Mouse (Mus musculus): ENCODE results near the gene Lrp6. TPM values are rescaled to one million over a fixed set of nuclear protein-coding genes. Genes with fewer than 3 reads are reported as not detected.

The Lrp6 gene
- 10 to 100 TPM; 41.5 to 46.1 TPM for total RNA-seq (2021)
- long read RNA-seq, experiment 1, full-length matches to known transcripts, result 1 of 17 reads
- long read RNA-seq, experiment 1, partial matches to known transcripts, result 11 of 17 reads
- long read RNA-seq, experiment 1, other reads (novel, unspliced or antisense), result 5 of 17 reads
- long read RNA-seq, experiment 2, full-length matches to known transcripts, result 2 of 13 reads
- long read RNA-seq, experiment 2, partial matches to known transcripts, result 10 of 13 reads
- long read RNA-seq, experiment 2, other reads (novel, unspliced or antisense), result 1 of 13 reads

DNA sequence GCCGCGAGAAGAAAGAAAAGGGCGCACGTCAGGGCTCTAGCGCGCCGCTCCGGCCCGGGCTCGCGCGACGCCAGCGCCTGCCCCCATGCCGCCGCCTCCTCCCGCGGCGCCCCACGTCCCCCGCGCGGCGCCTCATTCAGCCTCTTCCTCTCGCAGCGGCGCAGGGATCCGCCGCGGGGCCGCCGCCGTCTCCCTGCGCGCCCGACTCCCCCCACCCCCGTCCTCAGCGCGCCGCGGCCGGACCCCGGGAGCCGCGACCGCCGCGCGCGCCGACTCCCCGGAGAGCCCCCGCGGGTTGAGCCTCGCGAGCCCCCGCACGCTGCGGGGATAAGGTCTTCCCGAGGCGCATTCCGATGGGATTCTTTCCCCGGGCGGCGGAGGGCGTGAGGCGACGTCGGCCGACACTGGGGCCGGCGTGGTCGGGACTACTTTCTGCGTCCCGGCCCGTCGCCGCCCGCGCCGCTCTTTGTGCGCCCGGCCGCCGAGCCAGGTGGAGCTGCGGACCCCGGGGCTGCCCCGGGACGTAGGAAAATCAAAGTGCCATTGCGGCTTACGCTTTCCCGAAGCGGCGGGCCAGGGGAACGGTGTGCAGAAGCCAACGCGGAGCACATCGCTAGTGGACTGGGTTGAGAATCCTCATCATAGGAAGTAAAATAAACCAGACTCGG lies at the start of gene Lrp6:
TSS of gene Lrp6 (minus strand) at position 148 of the 668 bp plus-strand sequence.
- DNase-seq (ENCODE audit: low spot score in 2 of 2), result peak; percentile 71 to 81
- intact Hi-C loops (cut with DNase I), result loop anchor here (5.0 to 10.0 kb wide), 4 partner anchors 40 to 112 kb away; no protein-coding TSS in a partner anchor

DNA sequence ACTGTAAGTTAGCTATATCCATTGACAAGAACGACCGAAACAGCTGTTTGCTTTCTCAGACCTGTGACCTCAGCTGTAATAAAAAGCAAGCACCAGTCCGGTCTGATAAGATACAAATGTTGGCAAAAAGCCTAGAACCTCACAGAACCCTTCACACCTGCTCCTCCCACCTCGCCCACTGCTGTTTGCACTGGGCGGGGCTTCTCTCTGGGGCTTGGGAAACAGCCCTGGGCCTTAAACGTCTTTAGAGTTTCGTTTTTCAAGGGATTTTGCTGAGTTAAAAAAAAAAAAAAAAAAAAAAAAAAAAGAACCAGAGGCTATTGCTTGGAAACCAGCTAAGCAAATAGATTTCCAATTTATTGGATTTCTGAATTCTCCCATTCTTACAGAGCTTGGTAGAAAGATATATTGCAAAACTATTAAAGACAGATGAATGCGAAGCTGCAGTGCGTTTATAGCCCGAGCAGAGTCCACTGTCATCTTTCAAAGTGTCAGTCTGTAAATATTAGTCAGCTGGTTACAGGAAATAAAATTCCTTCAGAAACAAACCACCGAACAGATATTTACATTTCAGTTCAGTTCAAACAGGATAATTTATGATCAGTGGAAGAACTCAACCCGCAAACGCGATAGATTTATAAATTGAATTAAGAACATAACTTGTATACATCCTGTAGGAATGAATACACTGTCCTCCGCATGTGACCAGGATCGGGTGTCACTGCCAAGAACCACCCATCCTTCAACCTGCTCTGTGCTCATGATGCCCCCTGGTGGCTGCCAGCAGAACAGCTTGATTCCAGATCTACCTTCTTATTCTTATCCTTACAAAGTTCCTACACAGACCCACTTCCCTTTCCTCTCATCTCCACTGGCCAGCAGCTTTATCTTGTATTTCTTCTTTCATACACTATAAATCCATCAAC lies 48.2 kb upstream of the Lrp6 start:
- DNase-seq (ENCODE audit: low spot score in 2 of 2), result peak; percentile 82 to 90
- intact Hi-C loops (cut with DNase I), result loop anchor here (1.0 kb wide), 1 partner anchor 190 kb away; no protein-coding TSS in a partner anchor

DNA sequence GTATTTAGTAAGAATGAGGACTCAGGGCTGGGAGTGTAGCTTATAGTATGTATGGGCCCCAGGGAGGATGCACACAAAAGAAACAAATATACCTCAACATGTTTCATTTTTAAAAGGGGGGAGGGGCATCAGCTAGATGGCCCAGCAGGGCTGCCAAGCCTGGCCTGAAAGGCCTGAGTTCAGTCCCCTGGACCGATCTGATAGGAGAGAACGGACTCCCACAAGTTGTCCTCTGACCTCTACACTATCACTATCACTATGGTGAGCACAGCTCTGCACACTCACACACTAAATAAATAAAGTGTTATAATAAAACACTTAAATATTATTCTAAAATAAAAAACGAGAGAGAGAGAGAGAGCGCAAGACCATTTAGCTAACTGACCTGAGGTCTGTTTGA lies 47.6 kb upstream of the Lrp6 start:
- intact Hi-C loops (cut with DNase I), result no loop called here
- DNase-seq (ENCODE audit: low spot score in 2 of 2), result no peak

DNA sequence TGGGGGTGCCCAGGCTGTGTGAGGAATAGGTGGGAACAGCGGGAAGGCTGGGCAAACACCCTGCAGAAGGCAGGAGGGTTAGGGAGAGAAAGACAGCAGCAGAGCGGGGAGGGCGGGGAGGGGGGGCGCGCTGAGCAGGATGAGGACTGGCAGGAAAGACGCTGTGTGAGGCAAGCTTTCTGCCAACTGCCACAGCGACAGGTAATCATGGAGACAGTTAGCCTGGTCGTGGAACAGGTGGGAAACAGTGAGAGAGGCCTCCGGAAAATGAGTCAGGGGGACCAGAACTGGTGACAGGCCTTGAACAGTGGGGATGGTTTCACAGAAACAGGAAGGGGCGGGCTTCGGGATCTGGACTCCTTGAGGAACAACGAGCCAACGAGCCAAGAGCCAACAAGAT lies 45.1 kb upstream of the Lrp6 start:
- intact Hi-C loops (cut with DNase I), result no loop called here
- DNase-seq (ENCODE audit: low spot score in 2 of 2), result no peak

DNA sequence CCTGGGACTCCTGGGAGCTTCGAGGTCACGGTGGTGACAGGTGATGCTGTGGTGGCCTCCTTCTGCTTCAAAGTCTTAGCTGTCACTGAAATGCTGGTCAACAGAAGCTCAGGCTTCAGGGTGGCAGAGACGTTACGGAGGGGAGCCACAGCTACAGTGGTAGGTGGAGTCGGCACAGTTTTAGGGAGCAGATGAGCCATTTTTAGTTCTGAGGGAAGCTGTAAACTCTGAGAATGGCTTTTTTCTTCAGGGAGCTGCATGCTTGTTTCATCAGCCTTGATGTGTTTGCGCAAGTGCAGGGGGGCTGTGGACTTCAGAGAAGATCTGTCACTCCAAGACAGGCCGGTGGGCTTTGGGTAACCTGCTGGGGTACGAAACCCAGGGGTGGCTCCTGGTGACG lies 43.6 kb upstream of the Lrp6 start:
- intact Hi-C loops (cut with DNase I), result no loop called here

DNA sequence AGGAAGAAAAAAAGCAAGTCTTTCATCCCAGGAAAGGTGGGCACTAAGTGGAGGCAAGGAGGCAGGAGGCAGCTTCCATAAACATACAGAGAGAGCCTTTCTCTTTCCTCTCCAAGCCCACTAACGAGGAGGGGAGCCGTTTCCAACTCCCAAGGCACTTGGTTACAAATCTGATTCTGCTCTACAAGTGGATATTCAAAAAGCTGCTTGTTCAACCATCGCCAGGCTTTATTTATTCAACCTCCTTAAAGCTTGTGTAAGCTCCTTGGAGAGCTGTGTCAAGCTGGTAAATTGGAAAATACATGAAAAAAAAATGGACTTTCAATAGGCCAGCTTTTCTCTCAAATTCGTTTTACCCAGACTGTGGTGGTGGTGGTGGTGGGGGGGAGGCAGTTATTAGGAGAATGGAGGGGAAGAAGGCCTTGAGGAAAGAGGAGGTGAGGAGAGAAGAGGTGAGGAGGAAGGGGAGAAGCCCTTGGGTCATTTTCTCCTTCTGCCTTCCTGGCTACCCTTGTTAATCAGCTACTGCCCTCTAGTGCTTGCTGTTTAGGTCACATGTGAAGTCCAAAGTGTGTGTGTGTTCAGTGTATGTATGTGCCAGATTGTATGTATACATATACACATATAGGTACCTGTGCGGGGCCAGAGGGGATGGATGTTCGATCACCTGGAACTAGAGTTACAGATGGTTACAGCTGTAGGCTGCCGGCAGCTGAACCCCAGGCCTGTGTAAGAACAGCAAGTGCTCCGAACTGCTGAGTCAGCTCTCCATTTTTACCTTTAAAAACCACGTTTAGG lies 40.4 kb upstream of the Lrp6 start:
- intact Hi-C loops (cut with DNase I), result loop anchor here (5.0 to 10.0 kb wide), 2 partner anchors 40 to 642 kb away; partner anchors contain the start of gene Lrp6
- peak in 1 of 2 experiments; percentile 50 for DNase-seq (ENCODE audit: low spot score in 2 of 2)

More for the DNA sequence above, 43.6 kb upstream of the Lrp6 start:
- DNase-seq (ENCODE audit: low spot score in 2 of 2), result no peak

DNA sequence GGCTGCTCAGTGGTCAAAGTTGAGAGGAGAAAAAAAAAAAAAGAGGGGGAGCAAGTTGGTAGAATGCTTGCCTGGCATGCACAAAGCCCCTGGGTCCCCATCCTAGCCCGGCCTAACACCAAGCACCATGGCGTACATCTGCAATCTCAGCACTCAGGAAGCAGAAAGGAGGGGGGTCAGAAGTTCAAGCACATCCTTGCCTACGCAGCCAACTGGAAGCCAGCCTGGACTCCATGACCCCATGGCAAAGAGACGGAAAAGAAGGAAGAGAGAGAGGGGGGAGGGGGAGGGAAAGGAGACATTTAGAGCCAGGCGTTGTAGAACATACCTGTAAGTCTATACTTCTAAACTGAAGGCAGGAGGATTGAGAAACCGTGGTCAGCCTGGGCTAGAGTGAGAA lies 39.8 kb upstream of the Lrp6 start:
- DNase-seq (ENCODE audit: low spot score in 2 of 2), result no peak
- intact Hi-C loops (cut with DNase I), result loop anchor here (5.0 to 10.0 kb wide), 2 partner anchors 39 to 642 kb away; partner anchors contain the start of gene Lrp6

DNA sequence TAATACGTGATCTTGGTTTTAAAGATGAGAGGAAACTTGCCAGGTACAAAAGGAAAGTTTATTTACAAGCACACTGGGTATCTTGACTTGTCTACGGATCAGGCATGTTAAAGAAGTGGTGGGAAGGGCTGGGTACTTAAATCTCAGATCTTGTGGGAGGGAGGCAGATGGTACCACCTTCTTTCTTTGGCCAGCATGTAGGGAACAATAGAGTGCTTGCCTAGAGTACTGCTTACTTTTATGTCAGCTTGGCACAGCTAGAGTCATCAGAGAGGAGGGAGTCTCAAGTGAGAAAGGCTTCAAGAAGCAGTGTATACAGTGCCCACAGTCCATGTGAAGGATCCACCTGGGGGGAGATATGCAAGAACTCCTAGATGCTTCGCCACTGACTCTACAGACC lies 38.4 kb upstream of the Lrp6 start:
- DNase-seq (ENCODE audit: low spot score in 2 of 2), result no peak
- intact Hi-C loops (cut with DNase I), result loop anchor here (5.0 to 10.0 kb wide), 2 partner anchors 38 to 640 kb away; partner anchors contain the start of gene Lrp6

DNA sequence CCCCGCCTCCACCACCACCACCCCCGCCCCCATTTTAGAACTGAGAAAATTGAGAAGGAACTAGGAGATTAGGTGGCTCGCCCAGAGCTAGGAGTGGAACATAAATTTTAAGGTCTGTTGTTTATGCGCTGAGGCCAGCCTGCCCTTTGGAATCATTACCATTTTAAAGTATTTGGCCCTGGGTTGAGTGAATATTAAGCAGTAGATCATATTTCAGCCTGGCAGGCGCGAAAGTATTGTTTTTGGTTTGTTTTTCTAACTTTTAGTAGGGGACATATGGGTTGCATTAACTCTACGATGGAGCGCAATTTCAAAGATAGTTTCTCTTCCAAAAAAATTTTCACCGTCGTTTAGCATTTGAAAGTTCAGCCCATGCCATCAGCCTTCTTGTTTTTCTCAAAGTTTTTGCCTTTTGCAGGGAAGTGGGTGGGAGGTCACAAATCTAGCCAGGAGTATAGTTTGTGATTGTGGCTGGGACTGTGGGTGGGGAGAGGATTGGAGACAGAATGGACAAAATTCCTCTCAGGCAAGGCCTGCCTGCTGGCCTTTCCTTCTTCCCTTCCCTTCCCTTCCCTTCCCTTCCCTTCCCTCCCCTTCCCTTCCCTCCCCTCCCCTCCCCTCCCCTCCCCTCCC lies 35.7 kb upstream of the Lrp6 start:
- DNase-seq (ENCODE audit: low spot score in 2 of 2), result no peak
- intact Hi-C loops (cut with DNase I), result loop anchor here (10.0 kb wide), 1 partner anchor 638 kb away; no protein-coding TSS in a partner anchor

DNA sequence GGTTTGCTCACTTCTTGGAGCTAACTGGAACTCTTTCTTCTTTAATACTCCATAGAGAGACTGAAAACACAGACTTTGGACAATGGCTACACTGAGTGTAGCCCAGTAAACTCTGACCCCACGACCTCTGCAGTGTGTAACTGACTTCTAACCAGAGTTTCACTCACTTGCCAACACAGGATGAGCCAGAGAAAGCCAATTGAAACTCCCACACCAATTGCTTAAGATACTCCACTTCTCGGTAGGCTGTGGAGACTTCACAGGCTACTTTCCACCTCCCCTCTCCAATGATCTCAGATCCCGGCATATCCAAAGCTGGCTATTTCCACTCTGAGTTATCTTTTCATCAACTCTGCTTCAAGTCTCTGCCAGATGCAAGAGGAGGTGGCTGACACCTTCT lies 35.0 kb upstream of the Lrp6 start:
- intact Hi-C loops (cut with DNase I), result loop anchor here (10.0 kb wide), 1 partner anchor 637 kb away; no protein-coding TSS in a partner anchor
- DNase-seq (ENCODE audit: low spot score in 2 of 2), result no peak

DNA sequence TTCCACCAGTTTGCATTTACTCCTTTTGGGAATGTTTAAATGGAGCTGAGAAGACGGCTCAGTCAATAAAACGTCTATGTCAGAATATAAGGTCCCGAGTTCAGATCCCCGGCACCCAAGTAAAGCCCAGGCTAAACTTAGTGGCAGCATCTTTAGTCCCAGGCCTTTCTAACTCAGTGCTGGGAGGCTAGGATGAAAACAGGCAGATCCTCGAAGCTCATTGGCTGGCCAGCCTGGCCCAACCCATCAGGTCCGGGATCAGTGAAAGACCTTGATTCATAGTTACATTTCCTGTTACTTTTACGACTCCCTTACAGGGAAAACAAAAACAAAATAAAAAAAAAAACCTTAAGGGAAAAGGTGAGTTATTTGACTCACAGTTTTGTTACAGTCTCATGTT lies 34.4 kb upstream of the Lrp6 start:
- intact Hi-C loops (cut with DNase I), result loop anchor here (10.0 kb wide), 1 partner anchor 636 kb away; no protein-coding TSS in a partner anchor

DNA sequence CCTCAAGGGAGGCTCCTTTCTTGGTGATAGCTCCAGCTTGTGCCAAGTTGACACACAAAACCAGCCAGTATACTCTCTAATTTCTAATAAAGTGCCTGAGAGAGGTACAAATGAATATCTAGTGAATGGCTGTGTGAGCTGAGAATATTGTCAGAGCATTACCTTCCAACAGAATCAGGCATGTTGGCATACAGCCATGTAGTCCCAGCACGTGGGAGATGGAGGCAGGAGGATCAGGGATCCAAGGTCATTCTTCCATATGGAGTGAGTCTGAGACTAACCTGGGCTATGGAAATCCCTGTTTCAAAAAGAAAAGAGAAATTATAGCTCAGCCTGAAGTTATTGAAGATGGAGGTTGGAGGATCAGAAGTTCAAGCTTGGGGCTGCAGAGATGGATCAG lies 32.5 kb upstream of the Lrp6 start:
- intact Hi-C loops (cut with DNase I), result no loop called here
- DNase-seq (ENCODE audit: low spot score in 2 of 2), result no peak

More for the DNA sequence above, 34.4 kb upstream of the Lrp6 start:
- no peak for DNase-seq (ENCODE audit: low spot score in 2 of 2)

DNA sequence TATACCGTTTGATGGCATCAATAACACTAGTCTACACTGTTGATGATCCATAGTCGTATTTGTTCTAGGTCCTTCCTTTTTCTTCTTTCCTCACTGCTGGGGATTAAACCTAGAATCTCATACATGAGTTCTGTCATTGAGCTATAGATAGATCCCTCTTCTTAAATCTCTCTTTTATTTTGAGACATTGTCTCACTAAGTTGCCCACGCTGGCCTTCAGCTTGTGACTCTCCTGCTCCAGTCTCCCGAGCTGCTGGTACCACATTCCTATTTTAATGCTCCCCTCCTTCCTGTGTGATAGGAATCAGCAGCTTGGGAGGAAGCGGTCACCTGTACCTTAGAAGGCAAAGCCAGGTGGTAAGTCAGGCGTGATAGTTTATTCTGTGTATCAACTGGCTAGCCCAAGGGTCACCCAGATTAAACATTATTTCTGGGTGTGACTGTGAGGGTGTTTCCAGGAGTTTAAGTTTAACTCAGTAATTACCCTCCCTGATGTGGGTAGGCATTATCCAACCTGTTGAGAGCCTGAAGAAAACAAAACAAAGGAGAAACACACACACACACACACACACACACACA lies 31.0 kb upstream of the Lrp6 start:
- DNase-seq (ENCODE audit: low spot score in 2 of 2), result no peak
- intact Hi-C loops (cut with DNase I), result no loop called here

DNA sequence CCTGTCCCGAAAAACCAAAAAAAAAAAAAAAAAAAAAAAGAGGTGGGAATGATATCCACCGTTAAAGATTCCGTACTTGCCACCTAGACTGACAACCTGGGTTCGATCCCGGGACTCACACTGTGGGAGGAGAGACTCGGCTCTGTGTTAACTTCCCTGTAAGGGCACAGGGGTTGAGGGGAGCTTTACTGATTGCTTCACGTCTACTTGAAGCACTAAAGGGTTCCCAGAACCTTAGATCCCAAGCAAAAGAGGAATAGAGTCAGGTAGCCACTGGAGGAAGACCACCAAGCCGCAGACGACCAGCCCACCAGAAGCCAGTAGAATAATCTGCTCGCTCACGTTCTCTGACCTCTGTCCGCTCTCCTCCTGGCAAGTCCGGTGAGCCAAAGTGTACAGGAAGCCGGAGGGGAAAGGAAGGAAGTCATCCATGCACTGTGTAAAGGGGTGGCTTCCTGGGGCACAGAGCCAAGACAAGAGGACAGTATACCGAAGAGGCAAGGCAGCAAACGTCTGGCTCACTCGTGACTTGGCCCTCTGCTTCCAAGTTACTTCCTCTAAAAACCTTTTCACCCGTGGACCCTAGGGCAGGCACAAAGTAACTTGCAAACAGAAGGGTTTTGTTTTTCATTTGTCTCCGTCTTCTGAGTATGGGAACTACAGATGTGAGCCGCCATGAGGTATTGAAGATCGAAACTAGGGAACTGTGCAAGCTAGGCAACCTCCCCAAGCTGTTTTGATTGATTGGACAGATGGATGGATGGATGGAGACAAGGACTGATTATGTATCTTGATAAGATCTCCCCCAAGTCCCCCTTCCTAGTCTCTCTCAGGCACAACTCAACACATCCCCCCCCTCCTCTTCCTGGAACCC lies 28.0 kb upstream of the Lrp6 start:
- DNase-seq (ENCODE audit: low spot score in 2 of 2), result no peak
- intact Hi-C loops (cut with DNase I), result no loop called here

DNA sequence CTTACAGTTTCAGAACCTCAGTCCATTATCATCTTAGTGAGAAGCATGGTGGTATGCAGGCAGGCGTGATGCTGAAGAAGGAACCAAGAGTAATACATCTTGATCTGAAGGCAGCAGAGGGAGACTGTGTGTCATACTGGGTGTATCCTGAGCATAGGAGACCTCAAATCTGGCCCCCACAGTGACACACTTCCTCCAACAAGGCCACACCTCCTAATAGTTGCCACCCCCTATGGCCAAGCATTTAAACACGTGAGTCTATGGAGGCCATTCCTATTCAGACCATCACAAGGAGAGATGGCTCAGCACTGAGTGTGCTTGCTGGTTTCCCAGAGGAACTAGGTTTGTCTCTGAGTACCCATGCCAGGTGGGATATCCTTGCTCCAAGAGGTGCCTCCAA lies 24.8 kb upstream of the Lrp6 start:
- no peak for DNase-seq (ENCODE audit: low spot score in 2 of 2)
- intact Hi-C loops (cut with DNase I), result no loop called here

DNA sequence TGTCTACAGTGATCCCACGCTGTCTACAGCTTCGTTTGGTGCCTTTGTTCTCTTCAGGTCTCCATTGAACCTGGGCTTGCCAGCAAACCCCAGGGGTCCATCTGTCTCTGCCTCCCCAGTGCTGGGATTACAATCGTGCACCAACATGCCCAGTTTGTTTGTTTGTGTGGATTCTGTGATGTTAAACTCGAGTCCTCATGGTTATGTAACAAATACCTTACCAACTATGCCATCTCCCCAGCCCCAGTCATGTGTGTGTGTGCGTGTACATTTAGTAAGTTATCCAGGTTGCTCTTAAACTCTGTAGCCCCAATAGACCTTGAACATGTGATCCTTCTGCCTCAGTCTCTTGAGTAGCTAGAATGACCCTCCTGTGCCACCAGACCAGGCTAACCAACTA lies 19.5 kb upstream of the Lrp6 start:
- DNase-seq (ENCODE audit: low spot score in 2 of 2), result no peak
- intact Hi-C loops (cut with DNase I), result no loop called here

DNA sequence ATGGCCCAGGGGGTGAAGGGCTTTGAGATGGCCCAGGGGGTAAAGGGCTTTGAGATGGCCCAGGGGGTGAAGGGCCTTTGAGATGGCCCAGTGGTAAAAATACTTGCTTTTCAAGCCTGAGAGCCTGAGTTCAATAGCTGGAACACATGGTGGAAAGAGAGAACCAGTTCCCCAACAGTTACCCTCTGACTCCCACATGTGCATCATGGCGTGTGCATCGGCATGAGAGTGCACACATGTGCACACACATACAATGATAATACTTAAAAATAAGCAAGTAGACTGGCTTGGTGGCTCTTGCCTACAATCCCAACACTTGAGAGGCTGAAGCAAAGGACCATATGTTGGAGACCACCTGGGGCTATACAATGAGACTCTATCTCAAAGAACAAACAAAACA lies 17.9 kb upstream of the Lrp6 start:
- intact Hi-C loops (cut with DNase I), result no loop called here

More for the DNA sequence above, 17.9 kb upstream of the Lrp6 start:
- DNase-seq (ENCODE audit: low spot score in 2 of 2), result no peak

Measured in left cerebral cortex, postnatal 14 days (tissue).